Mouse (Mus musculus): ENCODE measurements around the gene 2210010C04Rik. TPM values are rescaled to one million over a fixed set of nuclear protein-coding genes. Genes with fewer than 3 reads are reported as not detected.

Gene 2210010C04Rik
- polyA plus RNA-seq, 1 experiment from 2014 or later, result not detected

DNA sequence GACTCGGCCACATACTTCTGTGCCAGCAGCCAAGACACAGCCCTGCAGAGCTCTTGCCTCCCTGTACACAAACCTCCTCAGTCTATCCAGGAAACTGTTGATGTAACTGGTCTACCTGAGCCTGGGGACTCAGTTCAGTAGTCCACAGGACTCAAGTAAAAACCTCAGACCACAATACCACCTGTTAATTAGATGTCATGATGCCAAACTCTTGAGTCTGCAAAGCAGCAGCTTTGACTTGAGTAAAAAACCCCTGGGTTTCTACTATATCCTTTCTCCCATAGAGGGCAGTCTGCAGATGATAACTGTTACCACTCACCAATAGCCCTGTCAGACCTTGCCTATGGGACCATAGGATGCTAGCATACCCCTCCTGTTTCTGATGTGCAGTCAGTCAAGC lies 12.7 kb upstream of the 2210010C04Rik start:
- Histone ChIP-seq H3K9ac (no peak overlapping the region), H3K27me3 (no peaks in the 10 kb centered on the region), H3K9me3 (no peaks in the 10 kb centered on the region), H3K27ac (no peak overlapping the region), H3K4me2 (no peak overlapping the region), H3K36me3 (replicated peaks) (no peaks in the 10 kb centered on the region), H3K4me1 (no peaks in the 10 kb centered on the region), H3K4me3 (replicated peaks) (no peak overlapping the region)
- no peak for ATAC-seq (ENCODE audit: low FRiP score)
- WGBS, result 85% methylated on average over 1 of the region's 1 CpGs

DNA sequence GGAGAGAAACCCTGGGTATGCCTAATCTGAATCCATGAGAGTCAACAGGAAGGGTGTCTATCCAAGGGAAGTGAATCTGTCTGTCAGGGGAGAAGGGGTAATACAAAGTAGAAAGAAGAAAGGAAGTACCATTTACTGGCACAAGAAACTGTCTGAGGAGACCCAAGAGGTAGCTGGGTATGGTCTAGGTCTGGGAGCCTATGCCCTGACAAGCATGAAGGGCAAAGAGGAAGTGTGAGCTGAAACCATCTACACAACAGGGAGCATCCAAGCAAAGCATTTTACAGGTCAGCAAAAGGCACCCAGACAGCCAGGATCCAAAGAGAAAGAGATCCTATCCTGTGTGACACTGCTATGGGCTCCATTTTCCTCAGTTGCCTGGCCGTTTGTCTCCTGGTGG lies 11.9 kb upstream of the 2210010C04Rik start:
- Histone ChIP-seq H3K9me3 (no peaks in the 10 kb centered on the region), H3K36me3 (replicated peaks) (no peaks in the 10 kb centered on the region), H3K27ac (no peak overlapping the region), H3K27me3 (no peaks in the 10 kb centered on the region), H3K4me1 (no peaks in the 10 kb centered on the region), H3K4me3 (replicated peaks) (no peak overlapping the region), H3K9ac (no peak overlapping the region), H3K4me2 (no peak overlapping the region)
- 92% methylated on average over 1 of the region's 1 CpGs for WGBS
- no peak for ATAC-seq (ENCODE audit: low FRiP score)

DNA sequence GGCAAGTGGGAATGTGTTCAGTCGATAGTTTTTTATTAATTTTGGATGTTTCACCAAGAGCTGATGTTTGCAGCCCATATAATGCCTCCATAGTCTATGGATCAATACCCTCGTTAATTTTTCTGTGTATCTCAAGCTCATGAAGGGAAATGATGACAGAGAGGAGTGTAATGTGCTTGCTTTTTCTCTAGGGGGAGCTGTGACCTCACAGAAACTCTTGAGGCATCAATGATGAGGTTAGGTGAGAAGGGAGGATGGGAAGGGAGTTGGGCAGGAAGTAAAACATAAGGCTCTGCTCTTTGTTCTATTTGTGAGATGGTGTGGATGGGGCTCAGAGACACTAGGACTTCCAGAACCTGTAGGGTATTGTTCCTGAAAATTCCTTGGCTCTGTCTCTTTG lies 11.2 kb upstream of the 2210010C04Rik start:
- H3K4me2 ChIP-seq, result no peak overlapping the region
- no peak for ATAC-seq (ENCODE audit: low FRiP score)
- no peak overlapping the region for H3K27ac ChIP-seq
- 61% methylated on average over 2 of the region's 2 CpGs for WGBS
- H3K4me1 ChIP-seq, result no peaks in the 10 kb centered on the region
- no peaks in the 10 kb centered on the region for H3K36me3 ChIP-seq (replicated peaks)
- H3K9ac ChIP-seq, result no peak overlapping the region
- H3K27me3 ChIP-seq, result no peaks in the 10 kb centered on the region
- H3K4me3 ChIP-seq (replicated peaks), result no peak overlapping the region
- no peaks in the 10 kb centered on the region for H3K9me3 ChIP-seq

DNA sequence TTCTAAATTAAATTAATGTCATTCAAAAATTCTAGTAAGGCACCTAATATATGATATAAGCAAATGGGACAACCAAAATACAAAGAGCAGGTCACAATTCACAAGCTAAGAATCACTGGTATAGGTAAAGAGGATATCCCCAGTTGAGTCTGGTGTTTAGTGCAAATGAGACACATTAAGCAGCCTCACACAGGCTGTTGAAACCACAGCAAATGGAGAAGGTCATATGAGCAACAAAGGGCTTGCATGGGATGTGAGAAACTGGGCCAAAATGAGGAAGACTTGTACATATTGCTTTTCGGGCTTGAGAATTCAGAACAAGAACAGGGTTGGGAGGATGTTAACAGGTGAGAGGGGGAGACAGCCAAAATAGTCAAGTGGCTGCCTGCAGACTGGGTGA lies 9.4 kb upstream of the 2210010C04Rik start:
- WGBS, result 94% methylated on average over 1 of the region's 1 CpGs
- ATAC-seq (ENCODE audit: low FRiP score), result no peak

DNA sequence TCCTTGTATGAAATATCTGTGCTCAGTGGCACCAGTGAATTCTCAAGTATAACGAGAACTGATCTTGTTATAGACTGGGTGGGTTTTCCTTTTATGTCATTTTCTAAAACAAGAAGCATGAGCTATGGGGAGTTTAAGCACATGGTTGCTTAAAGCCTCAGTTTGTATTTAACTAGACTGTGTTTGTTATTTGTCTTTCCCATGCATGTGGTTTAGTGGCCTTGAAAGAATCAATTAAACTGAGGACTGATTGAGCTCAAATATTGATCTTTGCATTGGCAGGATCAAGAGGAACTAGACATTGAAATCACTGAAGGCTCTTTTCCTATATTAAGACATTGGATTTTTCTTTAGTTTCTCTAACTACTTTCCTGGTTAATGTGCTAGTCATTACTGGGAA lies 9.0 kb upstream of the 2210010C04Rik start:
- H3K36me3 ChIP-seq (replicated peaks), result no peaks in the 10 kb centered on the region
- H3K27ac ChIP-seq, result no peak overlapping the region
- 76% methylated on average over 1 of the region's 1 CpGs for WGBS
- H3K9ac ChIP-seq, result no peak overlapping the region
- no peak overlapping the region for H3K4me2 ChIP-seq
- H3K27me3 ChIP-seq, result no peaks in the 10 kb centered on the region
- no peak for ATAC-seq (ENCODE audit: low FRiP score)
- H3K4me1 ChIP-seq, result no peaks in the 10 kb centered on the region
- no peaks in the 10 kb centered on the region for H3K9me3 ChIP-seq
- no peak overlapping the region for H3K4me3 ChIP-seq (replicated peaks)

More for the DNA sequence above, 9.4 kb upstream of the 2210010C04Rik start:
- Histone ChIP-seq H3K9me3 (no peaks in the 10 kb centered on the region), H3K4me2 (no peak overlapping the region), H3K27me3 (no peaks in the 10 kb centered on the region), H3K27ac (no peak overlapping the region), H3K9ac (no peak overlapping the region), H3K4me3 (replicated peaks) (no peak overlapping the region), H3K4me1 (no peaks in the 10 kb centered on the region), H3K36me3 (replicated peaks) (no peaks in the 10 kb centered on the region)

DNA sequence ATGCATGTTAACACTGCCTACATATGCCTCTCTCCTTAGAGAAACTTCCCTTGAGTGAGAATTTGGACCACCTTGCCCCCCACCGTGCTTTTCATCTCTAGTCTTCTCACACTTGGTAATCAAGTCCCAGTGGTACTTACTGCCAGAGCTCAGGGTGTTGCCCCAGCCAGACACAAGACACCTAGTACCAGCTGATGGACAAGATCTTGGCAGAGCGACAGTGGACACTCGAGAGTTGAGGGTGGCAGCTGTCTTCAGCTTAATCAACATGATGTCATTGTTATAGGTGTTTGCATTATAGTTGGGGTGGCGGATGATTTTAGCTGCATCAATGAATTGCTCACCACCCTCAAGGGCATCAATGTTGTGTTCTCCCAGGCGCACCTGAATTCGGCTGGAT lies 2.5 kb downstream of the 2210010C04Rik start:
- Histone ChIP-seq H3K4me3 (replicated peaks) (no peak overlapping the region), H3K27ac (no peak overlapping the region), H3K4me1 (no peaks in the 10 kb centered on the region), H3K9ac (no peak overlapping the region), H3K9me3 (no peaks in the 10 kb centered on the region), H3K36me3 (replicated peaks) (no peaks in the 10 kb centered on the region), H3K4me2 (no peak overlapping the region), H3K27me3 (no peaks in the 10 kb centered on the region)
- WGBS, result 86% methylated on average over 6 of the region's 6 CpGs
- no peak for ATAC-seq (ENCODE audit: low FRiP score)

DNA sequence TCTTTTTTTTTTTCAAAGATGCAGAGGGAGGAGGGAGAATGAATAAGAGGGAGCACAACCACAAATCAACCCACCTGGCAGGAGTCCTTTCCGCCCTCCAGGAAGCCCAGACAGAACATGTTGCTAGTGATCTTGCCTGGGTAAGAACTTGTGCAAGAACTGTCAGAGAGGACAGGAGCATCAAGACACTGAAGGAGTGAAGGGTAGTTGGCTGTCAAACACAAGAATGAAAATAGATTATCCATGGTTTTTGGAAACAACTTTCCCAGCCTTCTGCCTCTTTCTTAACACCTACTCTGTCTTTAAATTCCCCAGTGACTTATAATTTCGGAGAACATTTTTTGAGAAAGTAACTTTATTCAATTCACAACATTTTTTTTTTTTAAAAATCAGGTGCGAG lies 3.1 kb downstream of the 2210010C04Rik start:
- Histone ChIP-seq H3K27me3 (no peaks in the 10 kb centered on the region), H3K36me3 (replicated peaks) (no peaks in the 10 kb centered on the region), H3K4me3 (replicated peaks) (no peak overlapping the region), H3K4me1 (no peaks in the 10 kb centered on the region), H3K4me2 (no peak overlapping the region), H3K27ac (no peak overlapping the region), H3K9me3 (no peaks in the 10 kb centered on the region), H3K9ac (no peak overlapping the region)
- no peak for ATAC-seq (ENCODE audit: low FRiP score)
- 81% methylated on average over 3 of the region's 3 CpGs for WGBS

DNA sequence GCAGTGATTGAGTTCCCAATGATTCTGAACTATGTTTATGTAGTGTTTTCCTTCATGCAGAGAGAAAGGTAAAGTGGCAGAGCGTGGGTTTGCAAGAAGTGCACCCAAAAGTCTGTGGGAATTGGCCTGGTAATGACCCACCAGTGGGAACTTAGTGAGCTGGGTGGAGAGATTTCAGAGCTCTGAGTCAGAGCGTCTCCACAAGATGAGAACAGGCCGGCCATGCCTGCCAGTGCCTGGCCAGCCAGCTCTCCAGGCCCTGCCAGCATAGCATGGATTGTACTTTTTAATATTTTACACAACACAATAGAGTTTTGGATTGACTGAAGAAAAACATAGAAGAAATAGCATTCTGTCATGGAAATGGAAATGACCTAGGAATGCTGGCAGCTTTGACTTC lies 4.5 kb downstream of the 2210010C04Rik start:
- WGBS, result 94% methylated on average over 3 of the region's 3 CpGs
- Histone ChIP-seq H3K27me3 (no peaks in the 10 kb centered on the region), H3K9me3 (no peaks in the 10 kb centered on the region), H3K4me2 (no peak overlapping the region), H3K4me1 (no peaks in the 10 kb centered on the region), H3K4me3 (replicated peaks) (no peak overlapping the region), H3K36me3 (replicated peaks) (no peaks in the 10 kb centered on the region), H3K27ac (no peak overlapping the region), H3K9ac (no peak overlapping the region)
- no peak for ATAC-seq (ENCODE audit: low FRiP score)

DNA sequence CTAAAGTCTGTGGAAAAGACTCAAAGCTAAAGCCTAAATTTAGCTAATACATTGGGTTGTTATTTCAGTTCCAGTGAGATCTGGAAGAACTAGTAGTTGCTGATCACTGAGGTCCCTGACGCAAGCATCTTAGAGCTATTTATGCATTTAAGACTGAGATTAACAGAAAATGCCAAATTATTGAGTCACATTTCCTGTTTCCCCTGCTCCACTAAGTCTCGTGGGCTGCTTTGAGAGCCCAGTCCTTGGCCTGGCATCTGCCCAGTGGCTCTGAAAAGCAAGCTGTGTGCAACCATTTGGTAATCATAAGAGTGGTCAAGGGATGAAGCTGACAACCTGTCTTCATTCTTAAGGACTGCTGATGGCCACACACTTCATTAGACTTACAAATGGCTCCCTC lies 8.3 kb downstream of the 2210010C04Rik start:
- no peaks in the 10 kb centered on the region for H3K36me3 ChIP-seq (replicated peaks)
- H3K4me2 ChIP-seq, result no peak overlapping the region
- H3K27ac ChIP-seq, result no peak overlapping the region
- no peak for ATAC-seq (ENCODE audit: low FRiP score)
- H3K9me3 ChIP-seq, result no peaks in the 10 kb centered on the region
- H3K4me1 ChIP-seq, result no peaks in the 10 kb centered on the region
- H3K4me3 ChIP-seq (replicated peaks), result no peak overlapping the region
- WGBS, result 49% methylated on average over 2 of the region's 2 CpGs
- no peak overlapping the region for H3K9ac ChIP-seq
- H3K27me3 ChIP-seq, result no peaks in the 10 kb centered on the region

DNA sequence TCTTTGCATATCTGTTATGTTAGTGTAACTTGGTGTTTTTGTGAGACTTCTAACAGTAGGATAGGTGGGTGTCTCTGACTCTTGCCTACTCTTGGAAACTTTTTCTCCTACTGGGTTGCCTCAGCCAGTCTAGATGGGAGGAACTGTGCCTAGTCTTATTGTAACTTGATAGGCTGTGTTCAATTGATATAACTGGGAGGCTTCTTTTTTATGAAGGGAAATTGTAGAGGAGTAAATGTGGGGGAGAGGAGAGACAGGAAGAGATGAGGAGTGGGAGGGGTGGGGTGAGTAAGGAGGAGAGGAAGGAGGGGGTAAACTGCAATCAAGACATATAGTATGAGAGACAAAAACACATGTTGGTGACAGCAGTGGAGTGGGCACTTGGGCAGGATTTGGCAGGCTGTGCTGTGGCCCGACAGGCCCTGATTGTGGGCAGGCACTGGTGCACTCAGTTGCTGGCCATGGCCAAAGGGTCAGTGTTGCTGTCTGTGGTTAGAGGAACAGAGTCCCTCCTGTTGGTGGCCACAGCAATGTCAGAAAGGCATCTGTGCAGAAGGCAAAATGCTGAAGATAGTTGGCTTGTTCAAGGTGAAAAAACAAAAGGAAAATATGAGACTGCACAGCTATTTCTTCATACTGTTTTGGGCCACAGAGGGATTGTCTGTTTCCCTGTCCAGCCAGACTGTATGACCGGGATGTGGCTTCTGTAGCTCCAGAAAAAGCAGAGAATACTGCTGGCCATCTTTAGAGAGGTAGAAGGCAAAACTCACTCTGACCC lies 9.2 kb downstream of the 2210010C04Rik start:
- H3K27ac ChIP-seq, result no peak overlapping the region
- no peaks in the 10 kb centered on the region for H3K27me3 ChIP-seq
- H3K4me3 ChIP-seq (replicated peaks), result no peak overlapping the region
- WGBS, result 58% methylated on average over 2 of the region's 2 CpGs
- H3K9ac ChIP-seq, result no peak overlapping the region
- no peak for ATAC-seq (ENCODE audit: low FRiP score)
- no peaks in the 10 kb centered on the region for H3K4me1 ChIP-seq
- no peaks in the 10 kb centered on the region for H3K36me3 ChIP-seq (replicated peaks)
- H3K9me3 ChIP-seq, result no peaks in the 10 kb centered on the region
- H3K4me2 ChIP-seq, result no peak overlapping the region

DNA sequence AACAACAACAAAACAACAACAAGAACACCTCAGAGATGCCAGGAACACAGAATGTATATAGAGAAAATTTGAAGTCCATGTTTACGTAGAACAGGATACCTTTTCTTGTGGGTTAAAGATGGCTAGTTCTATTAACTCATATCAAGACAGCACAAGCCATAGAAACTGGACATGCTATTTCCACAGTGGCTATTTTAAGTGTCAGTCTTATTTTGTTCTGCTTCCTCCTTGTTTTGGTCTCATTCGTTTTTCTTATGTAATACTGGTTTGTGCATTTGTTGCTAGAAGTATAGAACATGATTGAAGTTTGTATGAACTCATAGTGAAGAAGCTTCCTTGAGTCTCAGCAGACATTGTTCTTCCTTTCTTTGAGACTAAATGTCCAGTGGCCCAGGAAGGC lies 16.2 kb downstream of the 2210010C04Rik start:
- 80% methylated on average over 2 of the region's 2 CpGs for WGBS
- no peaks in the 10 kb centered on the region for H3K4me1 ChIP-seq
- no peak overlapping the region for H3K27ac ChIP-seq
- no peaks in the 10 kb centered on the region for H3K27me3 ChIP-seq
- H3K4me2 ChIP-seq, result no peak overlapping the region
- no peak overlapping the region for H3K9ac ChIP-seq
- ATAC-seq (ENCODE audit: low FRiP score), result no peak
- H3K9me3 ChIP-seq, result no peaks in the 10 kb centered on the region
- no peaks in the 10 kb centered on the region for H3K36me3 ChIP-seq (replicated peaks)
- H3K4me3 ChIP-seq (replicated peaks), result no peak overlapping the region

DNA sequence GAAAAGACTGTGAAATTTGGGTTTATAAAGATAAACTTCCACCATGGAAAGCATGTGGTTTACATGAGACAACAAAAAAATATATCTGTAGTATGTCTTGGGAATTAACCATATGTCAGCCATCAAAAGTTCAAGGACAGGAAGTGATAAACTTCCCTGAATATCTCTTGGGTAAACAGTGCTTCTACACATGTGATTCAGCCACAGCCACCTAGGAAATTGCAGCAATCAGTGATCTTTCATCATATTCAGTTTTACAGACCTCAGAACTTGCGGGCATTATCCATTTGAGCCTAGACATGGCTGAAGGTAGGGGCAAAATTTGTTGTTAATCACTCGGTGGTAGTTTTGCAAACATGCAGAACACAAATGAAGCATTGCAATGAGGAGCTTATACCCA lies 16.7 kb downstream of the 2210010C04Rik start:
- no peak overlapping the region for H3K9ac ChIP-seq
- H3K4me3 ChIP-seq (replicated peaks), result no peak overlapping the region
- no peak overlapping the region for H3K4me2 ChIP-seq
- H3K4me1 ChIP-seq, result no peaks in the 10 kb centered on the region
- ATAC-seq (ENCODE audit: low FRiP score), result no peak
- no peaks in the 10 kb centered on the region for H3K9me3 ChIP-seq
- H3K36me3 ChIP-seq (replicated peaks), result no peaks in the 10 kb centered on the region
- no peak overlapping the region for H3K27ac ChIP-seq
- no peaks in the 10 kb centered on the region for H3K27me3 ChIP-seq
- 80% methylated on average over 2 of the region's 2 CpGs for WGBS

DNA sequence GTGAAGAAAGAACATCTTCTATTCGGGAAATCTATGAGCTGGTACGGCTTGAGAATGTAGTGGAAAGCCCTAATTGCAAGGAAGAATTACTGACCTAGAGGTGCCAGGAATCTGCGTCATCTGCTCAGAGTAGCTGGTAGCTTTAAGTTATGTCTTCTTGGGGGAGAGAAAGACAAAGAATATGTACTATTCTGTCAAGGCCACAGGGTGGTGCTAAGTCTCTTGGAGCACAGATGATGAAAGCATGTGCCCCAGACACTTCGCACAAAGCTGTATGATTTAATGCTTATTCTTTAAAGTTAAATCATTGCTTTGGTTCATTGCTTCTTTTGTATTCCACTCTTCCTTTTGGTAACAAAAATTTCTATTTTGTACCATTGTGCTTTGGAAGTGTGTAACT lies 20.2 kb downstream of the 2210010C04Rik start:
- H3K4me2 ChIP-seq, result no peak overlapping the region
- 74% methylated on average over 4 of the region's 4 CpGs for WGBS
- H3K36me3 ChIP-seq (replicated peaks), result no peaks in the 10 kb centered on the region
- no peaks in the 10 kb centered on the region for H3K9me3 ChIP-seq
- no peaks in the 10 kb centered on the region for H3K27me3 ChIP-seq
- no peak overlapping the region for H3K4me3 ChIP-seq (replicated peaks)
- no peak overlapping the region for H3K27ac ChIP-seq
- H3K9ac ChIP-seq, result no peak overlapping the region
- no peak for ATAC-seq (ENCODE audit: low FRiP score)
- no peaks in the 10 kb centered on the region for H3K4me1 ChIP-seq
